Mouse (Mus musculus) forebrain, embryonic 12.5 days (tissue): ENCODE results near the gene Scfd2. TPM values are rescaled to one million over a fixed set of nuclear protein-coding genes. Genes with fewer than 3 reads are reported as not detected.
A peak's percentile ranks its signal among the peaks of the same experiment; 100 is the strongest.

ENCODE experiments used
- ATAC-seq: fragments of 200-750 bp; cut with Nextera tagmentation; 2 replicates; pipeline ENCODE4 v1.8.0; 2017; ENCODE audit warnings: moderate TSS enrichment; ENCODE audit not compliant: low FRiP score
- H3K27ac ChIP-seq: fragments of 300-500 bp; sonication (generic); 2 replicates; pipeline ENCODE4 v1.5.1; 2016; ENCODE audit warnings: mild to moderate bottlenecking
- H3K27me3 ChIP-seq: fragments of 300-500 bp; sonication (generic); 2 replicates; pipeline ENCODE4 v1.6.1; 2016; ENCODE audit warnings: mild to moderate bottlenecking
- H3K36me3 ChIP-seq: fragments of 300-500 bp; sonication (generic); replicated peaks from 2 replicates; pipeline ENCODE4 v1.6.1; 2016; ENCODE audit warnings: mild to moderate bottlenecking
- H3K4me1 ChIP-seq: fragments of 300-500 bp; sonication (generic); 2 replicates; pipeline ENCODE4 v1.6.1; 2016
- H3K4me2 ChIP-seq: fragments of 300-500 bp; sonication (generic); 2 replicates; pipeline ENCODE4 v1.6.1; 2016; ENCODE audit warnings: mild to moderate bottlenecking, moderate library complexity
- H3K4me3 ChIP-seq: fragments of 300-500 bp; sonication (generic); replicated peaks from 2 replicates; pipeline ENCODE4 v1.5.1; 2016; ENCODE audit warnings: mild to moderate bottlenecking
- H3K9ac ChIP-seq: fragments of 300-500 bp; sonication (generic); 2 replicates; pipeline ENCODE4 v1.6.1; 2016; ENCODE audit warnings: mild to moderate bottlenecking
- H3K9me3 ChIP-seq: fragments of 300-500 bp; sonication (generic); 2 replicates; pipeline ENCODE4 v1.6.1; 2016
- WGBS: fragments of 180-500 bp; shearing (Covaris S2); methylation state at CpG from one replicate; pipeline ENCODE4 v1.1.7; 2016; 5-methylcytosine and 5-hydroxymethylcytosine counted together
- polyA plus RNA-seq: library from polyadenylated mRNA; unstranded; fragments of >200 nt; fragmentation: Nextera tagmentation; extraction: Ambion mirVana; gene quantifications from 2 replicates; pipeline ENCODE4 v1.2.1, GENCODE M21; 2016

Gene Scfd2
- polyA plus RNA-seq, 1 experiment from 2014 or later, result 17.0 TPM

DNA sequence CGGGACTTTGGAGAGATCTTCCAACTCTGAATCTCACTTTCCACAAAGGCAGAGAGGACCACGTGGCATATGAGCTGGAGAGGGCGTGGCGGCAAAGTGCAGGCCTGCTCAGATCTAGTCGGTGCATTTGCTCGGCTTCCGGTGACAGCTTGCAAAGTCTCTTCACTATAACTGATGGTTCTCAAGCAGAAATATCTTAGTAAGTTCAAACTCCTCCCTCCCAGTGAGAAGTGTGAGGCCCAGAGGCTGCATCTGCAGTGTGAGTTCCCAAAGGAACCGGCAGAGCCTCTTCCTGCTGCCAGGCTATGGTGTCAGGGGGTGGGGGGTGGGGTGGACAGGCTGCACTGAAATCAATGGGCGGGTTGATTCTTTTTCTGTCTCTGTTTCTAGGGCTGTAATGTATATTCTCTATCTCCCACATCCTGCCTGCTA is 271.2 kb downstream of the Scfd2 start:
- H3K27me3 ChIP-seq, result no peaks in the 10 kb centered on the region
- peak; percentile 46; the same call in 1 of the 2 replicates for ATAC-seq
- WGBS, result 52% methylated on average over 9 of the region's 9 CpGs
- peaks cover 28% of the 10 kb centered on the region for H3K4me1 ChIP-seq
- 0 out of 2 replicates have a peak overlapping the region, but pooled peaks have one; percentile 9 for H3K27ac ChIP-seq
- no peaks in the 10 kb centered on the region for H3K36me3 ChIP-seq
- H3K9ac ChIP-seq, result no peak overlapping the region
- H3K9me3 ChIP-seq, result no peaks in the 10 kb centered on the region
- H3K4me2 ChIP-seq, result no peak overlapping the region
- no peak overlapping the region for H3K4me3 ChIP-seq

DNA sequence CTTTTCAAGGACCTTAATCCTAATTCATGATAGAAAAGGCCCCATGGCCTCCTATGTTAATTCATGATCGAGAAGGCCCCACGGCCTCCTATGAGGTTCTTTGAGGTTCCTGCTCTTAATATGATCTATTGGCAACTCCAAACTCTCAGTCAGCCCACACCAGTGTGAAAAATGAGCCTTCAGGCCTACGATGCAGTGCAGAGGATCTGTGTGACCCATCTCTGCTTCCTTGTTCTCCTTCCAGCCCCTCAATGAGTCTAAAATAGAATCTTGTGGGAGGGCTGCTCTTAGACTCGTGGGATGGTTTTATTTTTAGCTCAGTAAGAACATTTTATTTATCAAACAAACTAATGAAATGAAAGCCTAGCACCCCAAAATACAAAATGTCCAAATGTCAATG is 274.9 kb downstream of the Scfd2 start:
- Histone ChIP-seq H3K4me1 (peaks cover 16% of the 10 kb centered on the region), H3K9me3 (no peaks in the 10 kb centered on the region), H3K4me2 (no peak overlapping the region), H3K9ac (no peak overlapping the region), H3K27ac (no peak overlapping the region), H3K36me3 (no peaks in the 10 kb centered on the region), H3K27me3 (no peaks in the 10 kb centered on the region), H3K4me3 (no peak overlapping the region)
- 81% methylated on average over 4 of the region's 4 CpGs for WGBS
- no peak for ATAC-seq

DNA sequence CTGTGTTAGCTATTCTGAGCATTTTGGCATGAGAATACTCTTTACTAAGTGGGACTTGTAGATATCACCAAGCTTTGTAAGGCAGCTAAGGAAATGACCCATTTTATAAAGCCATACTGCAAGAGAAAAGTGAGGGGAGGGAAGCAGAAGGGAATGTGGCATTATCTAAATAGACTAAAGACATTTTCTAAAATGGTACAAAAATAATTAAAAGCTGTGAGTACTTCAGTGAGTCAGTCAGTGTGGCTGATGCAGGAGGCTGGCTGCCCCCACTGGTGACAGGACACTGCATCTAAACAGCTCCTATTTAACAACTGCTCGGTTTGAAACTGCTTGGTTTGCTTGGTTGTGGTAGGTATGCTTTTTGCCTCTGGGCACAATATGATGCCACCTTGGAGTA is 276.6 kb downstream of the Scfd2 start:
- H3K36me3 ChIP-seq, result no peaks in the 10 kb centered on the region
- H3K9me3 ChIP-seq, result no peaks in the 10 kb centered on the region
- no peak overlapping the region for H3K4me2 ChIP-seq
- WGBS, result 75% methylated on average over 1 of the region's 1 CpGs
- H3K4me3 ChIP-seq, result no peak overlapping the region
- H3K27me3 ChIP-seq, result no peaks in the 10 kb centered on the region
- no peak overlapping the region for H3K9ac ChIP-seq
- H3K27ac ChIP-seq, result no peak overlapping the region
- peaks cover 9% of the 10 kb centered on the region for H3K4me1 ChIP-seq
- no peak for ATAC-seq

DNA sequence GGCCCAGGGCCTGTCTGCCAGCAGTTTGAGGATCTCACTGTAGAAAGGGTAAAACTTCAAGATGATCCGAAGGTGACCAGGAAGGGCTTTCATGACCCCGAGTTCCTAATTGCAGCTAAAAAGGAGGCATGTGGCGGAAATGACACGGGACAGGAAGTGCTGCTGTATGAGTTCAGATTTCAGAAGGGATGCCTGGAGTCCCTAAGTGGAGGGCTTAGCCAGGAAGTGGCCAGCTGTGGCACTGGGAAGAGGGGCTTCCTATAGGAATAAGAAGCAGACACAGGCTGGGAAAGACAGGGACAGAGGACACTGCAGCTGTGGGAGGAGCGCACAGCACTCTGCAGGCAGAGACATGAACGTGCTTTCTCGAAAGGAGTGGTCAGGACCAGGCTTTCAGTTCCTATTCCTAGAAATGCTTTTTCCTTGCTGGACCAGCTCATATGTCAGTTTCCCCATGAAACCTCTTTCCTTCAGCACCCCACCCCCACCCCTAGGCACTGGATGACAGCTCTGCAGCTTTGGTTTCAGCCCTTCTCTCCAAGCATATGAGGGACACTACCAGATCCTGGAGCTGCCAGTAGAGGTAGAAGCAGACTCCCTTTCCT is 277.7 kb downstream of the Scfd2 start:
- H3K9ac ChIP-seq, result no peak overlapping the region

DNA sequence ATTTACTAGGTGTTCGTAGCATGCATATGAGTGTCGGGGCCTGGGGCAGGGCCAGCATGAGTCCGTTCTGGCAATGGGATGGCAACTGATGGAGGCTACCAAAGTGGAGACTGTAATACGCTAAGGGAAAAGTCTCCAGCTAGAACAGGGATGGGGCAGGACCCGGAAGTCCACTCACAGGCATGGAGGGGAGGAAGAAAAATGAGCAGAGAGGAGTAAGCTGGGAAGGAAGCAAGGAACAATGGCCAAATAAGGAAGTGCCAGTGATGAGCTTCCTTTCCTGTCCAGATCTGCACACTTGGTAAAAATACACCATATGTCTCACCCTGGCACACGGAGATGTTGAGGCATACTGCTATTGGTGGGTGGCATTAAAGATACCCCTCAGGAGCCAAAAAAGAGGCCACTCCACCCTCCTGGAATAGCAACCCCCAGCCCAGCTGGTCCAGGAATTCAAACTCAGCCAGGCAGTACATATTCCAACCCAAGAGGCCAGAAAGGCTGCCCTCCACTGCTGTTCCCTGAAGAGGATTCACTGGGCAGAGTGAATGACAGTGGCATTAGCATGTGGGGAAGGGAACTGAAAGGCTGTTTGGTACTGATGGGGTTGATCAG is 278.8 kb downstream of the Scfd2 start:
- Histone ChIP-seq H3K4me3 (no peak overlapping the region), H3K9ac (no peak overlapping the region), H3K36me3 (no peaks in the 10 kb centered on the region), H3K9me3 (no peaks in the 10 kb centered on the region), H3K27me3 (no peaks in the 10 kb centered on the region), H3K4me1 (peaks cover 10% of the 10 kb centered on the region), H3K27ac (no peak overlapping the region), H3K4me2 (no peak overlapping the region)
- no peak for ATAC-seq
- WGBS, result 84% methylated on average over 6 of the region's 6 CpGs

More for the DNA sequence above, 277.7 kb downstream of the Scfd2 start:
- no peak overlapping the region for H3K4me3 ChIP-seq
- H3K27ac ChIP-seq, result no peak overlapping the region
- H3K4me2 ChIP-seq, result no peak overlapping the region
- H3K9me3 ChIP-seq, result no peaks in the 10 kb centered on the region
- H3K4me1 ChIP-seq, result peaks cover 10% of the 10 kb centered on the region
- H3K36me3 ChIP-seq, result no peaks in the 10 kb centered on the region
- no peak for ATAC-seq
- no peaks in the 10 kb centered on the region for H3K27me3 ChIP-seq
- WGBS, result 79% methylated on average over 7 of the region's 7 CpGs

DNA sequence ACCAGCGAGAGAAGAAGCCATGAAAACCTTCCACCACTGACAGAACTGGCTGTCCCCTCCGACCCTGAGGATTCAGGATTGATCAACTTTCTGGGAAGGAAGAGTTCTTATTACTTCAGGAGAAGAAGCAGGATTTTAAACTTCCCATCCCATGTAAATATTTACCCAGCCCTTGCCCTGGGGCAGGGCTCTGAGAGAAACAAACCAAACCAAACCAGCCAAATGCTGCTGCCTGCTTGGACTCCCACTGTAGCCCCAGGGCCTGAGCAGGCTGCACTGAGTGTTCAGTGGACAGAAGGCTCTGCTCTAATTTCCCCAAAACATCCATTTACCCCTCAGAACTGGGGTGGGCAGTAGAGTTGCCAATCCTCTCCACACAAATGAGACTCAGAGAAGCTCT is 280.6 kb downstream of the Scfd2 start:
- no peaks in the 10 kb centered on the region for H3K27me3 ChIP-seq
- no peak overlapping the region for H3K4me2 ChIP-seq
- peaks cover 20% of the 10 kb centered on the region for H3K4me1 ChIP-seq
- H3K27ac ChIP-seq, result no peak overlapping the region
- WGBS, result 81% methylated on average over 2 of the region's 2 CpGs
- H3K36me3 ChIP-seq, result no peaks in the 10 kb centered on the region
- no peak overlapping the region for H3K4me3 ChIP-seq
- H3K9me3 ChIP-seq, result no peaks in the 10 kb centered on the region
- ATAC-seq, result no peak
- no peak overlapping the region for H3K9ac ChIP-seq

DNA sequence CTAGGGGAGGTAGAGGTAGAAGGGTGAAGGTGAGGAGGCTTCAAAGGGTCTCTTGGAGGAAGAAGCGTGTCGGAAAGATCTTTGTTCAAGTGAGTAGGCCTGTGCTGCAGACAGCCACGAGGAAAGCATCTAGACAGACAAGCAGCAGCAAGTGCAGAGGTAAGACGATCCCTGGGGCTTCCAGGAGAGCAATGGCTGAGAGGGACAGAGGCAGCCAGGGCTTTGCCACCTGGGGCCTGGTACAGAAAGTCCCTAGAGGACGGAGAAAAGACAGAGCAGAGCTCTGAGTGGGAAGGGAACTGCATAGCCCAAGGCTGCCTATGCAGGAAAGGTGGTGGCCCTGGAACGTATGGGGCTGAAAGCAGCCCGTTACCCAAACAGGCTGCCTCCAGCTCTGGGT is 281.3 kb downstream of the Scfd2 start:
- H3K4me1 ChIP-seq, result peaks cover 20% of the 10 kb centered on the region
- H3K4me3 ChIP-seq, result no peak overlapping the region
- no peaks in the 10 kb centered on the region for H3K27me3 ChIP-seq
- 62% methylated on average over 7 of the region's 7 CpGs for WGBS
- H3K4me2 ChIP-seq, result no peak overlapping the region
- H3K9ac ChIP-seq, result no peak overlapping the region
- H3K36me3 ChIP-seq, result no peaks in the 10 kb centered on the region
- no peaks in the 10 kb centered on the region for H3K9me3 ChIP-seq
- ATAC-seq, result no peak
- H3K27ac ChIP-seq, result no peak overlapping the region

DNA sequence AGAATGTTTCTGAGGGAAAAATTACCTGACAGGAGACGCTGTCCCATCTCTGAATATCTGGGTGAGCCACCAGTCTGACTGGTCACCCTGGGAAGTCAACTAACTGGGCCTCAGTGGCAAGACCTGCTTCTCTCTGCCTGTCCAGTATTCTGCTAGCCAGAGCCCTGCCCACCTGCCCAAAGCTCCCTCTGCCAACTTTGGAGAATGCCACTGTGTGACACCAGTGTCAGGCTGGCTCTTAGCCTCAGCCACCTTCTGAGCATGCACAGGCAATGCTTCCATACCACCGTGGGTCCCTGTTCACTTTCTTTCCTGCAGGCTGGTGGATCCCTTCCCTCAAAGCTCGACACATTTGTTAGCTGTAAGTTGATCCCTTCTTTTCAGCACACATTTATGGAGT is 281.8 kb downstream of the Scfd2 start:
- no peak overlapping the region for H3K4me2 ChIP-seq
- no peaks in the 10 kb centered on the region for H3K27me3 ChIP-seq
- no peak overlapping the region for H3K27ac ChIP-seq
- WGBS, result 62% methylated on average over 3 of the region's 3 CpGs
- H3K9me3 ChIP-seq, result no peaks in the 10 kb centered on the region
- H3K9ac ChIP-seq, result no peak overlapping the region
- H3K4me1 ChIP-seq, result peaks cover 20% of the 10 kb centered on the region
- no peaks in the 10 kb centered on the region for H3K36me3 ChIP-seq
- no peak overlapping the region for H3K4me3 ChIP-seq
- ATAC-seq, result no peak

DNA sequence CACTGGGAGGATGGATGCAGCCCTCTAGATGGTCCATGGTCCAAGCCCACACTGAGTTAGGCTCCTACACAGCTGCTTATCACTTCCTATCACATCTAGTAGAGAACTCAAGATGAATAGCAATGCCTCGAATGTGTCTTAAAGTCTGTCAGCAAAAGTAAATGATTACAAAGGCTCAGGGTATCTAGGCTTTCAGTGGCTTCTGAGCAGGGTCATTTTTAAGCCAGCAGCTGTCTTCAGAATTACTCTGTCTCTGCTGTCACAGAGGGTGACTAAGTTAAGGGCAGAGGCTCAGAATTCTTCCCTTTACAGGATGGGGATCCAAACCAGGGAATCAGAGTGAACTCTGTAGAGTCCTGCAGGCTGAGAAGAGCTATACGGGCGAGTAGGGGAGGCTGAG is 284.6 kb downstream of the Scfd2 start:
- no peak for ATAC-seq
- Histone ChIP-seq H3K4me1 (peaks cover 24% of the 10 kb centered on the region), H3K4me3 (no peak overlapping the region), H3K27me3 (no peaks in the 10 kb centered on the region), H3K4me2 (no peak overlapping the region), H3K9me3 (no peaks in the 10 kb centered on the region), H3K9ac (no peak overlapping the region), H3K36me3 (no peaks in the 10 kb centered on the region), H3K27ac (no peak overlapping the region)
- WGBS, result 91% methylated on average over 3 of the region's 3 CpGs

DNA sequence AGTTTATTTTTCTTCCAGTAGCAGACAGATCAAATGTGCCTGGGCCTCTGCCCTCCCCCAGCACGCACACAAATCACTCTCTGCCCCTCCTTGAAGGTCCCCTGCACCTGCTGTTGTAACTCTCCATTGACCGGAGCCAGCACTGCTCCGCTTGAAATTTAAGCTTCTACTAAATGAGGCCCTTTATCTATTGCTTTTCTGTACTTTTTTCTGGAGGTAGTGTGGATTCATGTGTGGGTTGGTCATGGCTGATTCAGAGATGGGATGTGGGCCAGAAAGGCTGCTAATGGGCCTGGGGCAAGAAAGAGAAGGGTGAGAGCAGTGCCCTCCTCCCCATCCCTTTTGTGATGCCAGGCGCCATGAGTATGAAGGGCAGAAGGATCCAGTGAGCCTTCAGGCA is 285.1 kb downstream of the Scfd2 start:
- Histone ChIP-seq H3K27ac (no peak overlapping the region), H3K4me3 (no peak overlapping the region), H3K9me3 (no peaks in the 10 kb centered on the region), H3K27me3 (no peaks in the 10 kb centered on the region), H3K4me1 (peaks cover 24% of the 10 kb centered on the region), H3K36me3 (no peaks in the 10 kb centered on the region), H3K4me2 (no peak overlapping the region), H3K9ac (no peak overlapping the region)
- 50% methylated on average over 4 of the region's 4 CpGs for WGBS
- ATAC-seq, result no peak

DNA sequence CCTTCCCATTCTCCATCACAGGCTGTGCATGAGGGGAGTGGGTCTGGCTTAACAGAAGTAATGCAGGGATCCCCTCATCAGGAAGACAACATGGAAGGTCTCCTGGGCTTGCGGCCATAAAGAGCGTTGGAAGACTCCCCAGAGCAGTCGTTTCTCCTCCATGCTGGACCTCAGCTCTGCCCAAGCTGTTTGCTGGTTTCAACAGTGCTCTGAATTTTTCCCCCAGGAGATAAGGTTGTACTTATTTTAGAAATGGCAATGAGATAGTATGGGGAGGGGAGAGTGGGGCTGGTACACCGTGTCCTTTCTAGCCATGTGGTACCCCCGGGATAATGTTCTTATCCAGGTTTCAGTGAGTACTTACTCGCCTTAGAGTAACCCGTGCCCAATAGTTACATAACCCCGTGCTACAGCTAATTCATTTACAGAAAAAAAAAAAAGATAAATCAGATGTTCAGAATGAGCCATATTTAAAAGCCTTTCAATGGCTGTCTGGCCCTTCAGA is 285.9 kb downstream of the Scfd2 start:
- WGBS, result 92% methylated on average over 8 of the region's 8 CpGs
- H3K4me2 ChIP-seq, result no peak overlapping the region
- ATAC-seq, result no peak
- no peaks in the 10 kb centered on the region for H3K36me3 ChIP-seq
- no peak overlapping the region for H3K27ac ChIP-seq
- H3K27me3 ChIP-seq, result no peaks in the 10 kb centered on the region
- peaks cover 23% of the 10 kb centered on the region for H3K4me1 ChIP-seq
- no peaks in the 10 kb centered on the region for H3K9me3 ChIP-seq
- H3K9ac ChIP-seq, result no peak overlapping the region
- H3K4me3 ChIP-seq, result no peak overlapping the region

DNA sequence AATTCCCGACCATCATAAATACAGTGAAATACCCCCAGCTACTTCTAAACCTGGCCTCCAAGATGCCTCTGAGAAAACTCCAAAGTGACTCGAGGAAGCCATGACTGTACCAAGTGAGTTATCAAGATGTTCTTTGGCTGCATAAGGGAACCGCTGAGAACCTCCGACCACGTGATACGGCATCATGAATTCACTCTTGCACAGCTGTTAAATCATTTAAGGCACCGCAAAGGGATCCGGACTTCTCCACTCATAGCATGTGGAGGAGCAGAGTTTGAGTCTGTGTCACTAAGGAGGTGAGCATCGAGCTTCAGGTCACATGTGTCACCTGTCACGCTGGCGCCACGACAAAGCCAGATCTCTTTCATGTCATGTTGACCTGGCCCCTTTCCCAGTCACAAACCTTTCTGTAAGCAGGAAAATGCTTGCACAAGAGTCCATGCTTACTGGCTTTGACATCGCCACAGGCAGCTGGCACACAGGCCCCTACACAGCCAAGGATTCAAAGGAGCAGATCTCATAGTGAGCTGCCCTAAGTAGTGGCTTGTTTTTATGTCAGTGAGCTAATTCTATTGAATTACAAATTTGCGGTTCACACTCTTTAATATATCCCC is 287.0 kb downstream of the Scfd2 start:
- Histone ChIP-seq H3K27me3 (no peaks in the 10 kb centered on the region), H3K36me3 (no peaks in the 10 kb centered on the region), H3K4me2 (no peak overlapping the region), H3K4me1 (peaks cover 13% of the 10 kb centered on the region), H3K27ac (no peak overlapping the region), H3K9ac (no peak overlapping the region), H3K4me3 (no peak overlapping the region), H3K9me3 (no peaks in the 10 kb centered on the region)
- WGBS, result 92% methylated on average over 14 of the region's 14 CpGs
- ATAC-seq, result no peak

DNA sequence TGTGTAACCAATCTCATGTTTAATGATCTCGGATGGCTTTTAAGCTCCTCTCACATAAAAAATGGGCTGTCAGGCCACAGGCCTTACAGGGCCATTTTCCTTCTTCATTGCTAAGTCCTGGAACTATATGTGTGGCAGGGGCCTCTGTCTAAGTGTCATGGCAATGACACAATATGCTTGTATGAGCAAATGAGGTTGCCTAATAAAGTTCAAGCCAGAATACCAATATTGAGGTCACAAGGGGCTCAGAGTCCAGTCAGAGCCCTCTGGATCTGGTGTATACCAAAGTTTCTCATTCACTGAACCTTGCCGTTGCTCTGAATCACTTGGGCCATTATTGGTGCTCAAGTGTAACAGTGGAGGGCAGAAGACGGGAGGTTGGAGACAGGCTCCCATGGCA is 288.9 kb downstream of the Scfd2 start:
- 79% methylated on average over 3 of the region's 3 CpGs for WGBS
- H3K9me3 ChIP-seq, result no peaks in the 10 kb centered on the region
- H3K4me1 ChIP-seq, result peaks cover 13% of the 10 kb centered on the region
- no peak for ATAC-seq
- H3K4me3 ChIP-seq, result no peak overlapping the region
- H3K36me3 ChIP-seq, result no peaks in the 10 kb centered on the region
- no peak overlapping the region for H3K27ac ChIP-seq
- no peaks in the 10 kb centered on the region for H3K27me3 ChIP-seq
- no peak overlapping the region for H3K4me2 ChIP-seq
- H3K9ac ChIP-seq, result no peak overlapping the region
